8 mouse cellular contexts compared by ENCODE assay signal in genomic region chrX:38634801-38635637, GRCm38 (mm10). TPM values are rescaled to one million over a fixed set of nuclear protein-coding genes. Genes with fewer than 3 reads are reported as not detected.
DNase-seq lines count a peak whose midpoint lies in the region; ATAC-seq lines count a peak whose summit lies in the region.

Gene C1galt1c1, minus strand, starts transcription at chrX:38635087.

- no peaks in the 10 kb centered on the region for H3K36me3 ChIP-seq in intestine, embryonic 14.5 days (ENCODE audit: control insufficient read depth, insufficient read depth, low read length)

- H3K9me3 ChIP-seq in intestine, embryonic 14.5 days (ENCODE audit: control insufficient read depth, low read length): no peaks in the 10 kb centered on the region

- intact Hi-C loops in left cerebral cortex, postnatal 14 days (cut with DNase I): loop anchor here (10.0 kb wide), 1 partner anchor 70 kb away; no protein-coding TSS in a partner anchor

- H3K27me3 ChIP-seq in intestine, embryonic 14.5 days (replicated peaks; ENCODE audit: control insufficient read depth, insufficient read depth, low read length): no peaks in the 10 kb centered on the region

- 15% methylated on average over 22 of the region's 43 CpGs for WGBS in intestine, embryonic 14.5 days

- peak; percentile 72 to 79 for DNase-seq in adrenal gland, adult 18-20 months (ENCODE audit: low spot score in 2 of 2)
- peak; percentile 94 for DNase-seq in embryo, embryonic 11 days
- DNase-seq in gastrocnemius, postnatal 25 days: peak; percentile 89
- peak; percentile 85 for DNase-seq in intestine, embryonic 14.5 days (ENCODE audit: low spot score)
- peak; percentile 93 to 97 for DNase-seq in left cerebral cortex, postnatal 14 days (ENCODE audit: low spot score in 2 of 2)
- DNase-seq in mesoderm, embryonic 11.5 days (ENCODE audit: low read depth, low spot score): peak; percentile 88
- DNase-seq in right cerebral cortex, postnatal 36 days (ENCODE audit: low spot score in 2 of 2): peak; percentile 90 to 94
- DNase-seq in yolk sac, embryonic 10.5 days (ENCODE audit: low spot score): peak; percentile 89

- H3K4me2 ChIP-seq in intestine, embryonic 14.5 days (ENCODE audit: low read length): peak within 1 kb of the TSS; percentile 50

- peak within 1 kb of the TSS; percentile 50 for H3K4me3 ChIP-seq in intestine, embryonic 14.5 days (ENCODE audit: low read depth, low read length)

- H3K27ac ChIP-seq in intestine, embryonic 14.5 days (ENCODE audit: low read depth): peak within 1 kb of the TSS; percentile 83

- peak within 1 kb of the TSS; percentile 58 for H3K9ac ChIP-seq in intestine, embryonic 14.5 days (ENCODE audit: low read length)

- peak; percentile 99 for ATAC-seq in intestine, embryonic 14.5 days (replicated peaks; ENCODE audit: low FRiP score, low TSS enrichment, low read depth)

- H3K4me1 ChIP-seq in intestine, embryonic 14.5 days (replicated peaks; ENCODE audit: control insufficient read depth, insufficient read depth, low read length): no peaks in the 10 kb centered on the region

RNA-seq across cellular contexts. Expression of gene C1galt1c1, which starts in this region (rescaled TPM):
- total RNA-seq in adrenal gland, adult 18-20 months (2021): 10 to 100 TPM; 24.8 to 28.0 TPM
- total RNA-seq in gastrocnemius, postnatal 25 days (2021): 1 to 10 TPM; 8.6 to 9.6 TPM
- 42.0 and 46.4 TPM in 2 replicates for polyA plus RNA-seq in intestine, embryonic 14.5 days (2014; fragmentation: Nextera tagmentation; extraction: Ambion mirVana)
- total RNA-seq in left cerebral cortex, postnatal 14 days (2021): 10 to 100 TPM; 20.6 to 20.7 TPM

Comparison
In these comparisons a context has a peak if more than half of its experiments do, and no peak if none do; other contexts are left out.
1. Peak in every context shown above with its lines: DNase-seq, ATAC-seq, H3K4me3 ChIP-seq and H3K27ac ChIP-seq.